In genomic region chr7:28384162-28384561, GRCm38 (mm10) we compare ENCODE assay signal across 16 mouse cellular contexts. TPM values are rescaled to one million over a fixed set of nuclear protein-coding genes. Genes with fewer than 3 reads are reported as not detected.
DNase-seq lines count a peak whose midpoint lies in the region; ATAC-seq and TF ChIP-seq lines count a peak whose summit lies in the region.
"Had no signal": no experiment of that assay in that cellular context is flagged by ENCODE, and none has a peak within 500 bp of the region (broad histone marks: within the 10 kb centered on the region; RNA-seq: fewer than 3 reads in every experiment).

No protein-coding gene starts in this region.

- 75% methylated on average over 6 of the region's 6 CpGs for WGBS in heart, embryonic 15.5 days
- 86% methylated on average over 6 of the region's 6 CpGs for WGBS in heart, adult 2 months
- WGBS in intestine, embryonic 15.5 days, result 80% methylated on average over 6 of the region's 6 CpGs
- WGBS in hindbrain, embryonic 16.5 days, result 82% methylated on average over 6 of the region's 6 CpGs

- peak overlapping the region; percentile 98 for H3K27ac ChIP-seq in heart, embryonic 15.5 days
- no peak overlapping the region; the same call in 1 of the 2 replicates for H3K27ac ChIP-seq in heart, adult 2 months
- peak overlapping the region; percentile 98; the same call in 1 of the 2 replicates for H3K27ac ChIP-seq in intestine, embryonic 15.5 days
- H3K27ac ChIP-seq in hindbrain, embryonic 16.5 days (ENCODE audit: low read depth, low read length), result no peak overlapping the region

- H3K36me3 ChIP-seq in heart, embryonic 15.5 days, result peaks cover 15% of the 10 kb centered on the region
- 0 out of 2 replicates have a peak, but pooled peaks cover 5% of the 10 kb centered on the region for H3K36me3 ChIP-seq in heart, adult 2 months (ENCODE audit: control insufficient read depth, insufficient read depth, low read length)
- H3K36me3 ChIP-seq in C2C12 (ENCODE audit: control insufficient read depth, insufficient read depth), result peaks cover 17% of the 10 kb centered on the region
- 0 out of 2 replicates have a peak, but pooled peaks cover 8% of the 10 kb centered on the region for H3K36me3 ChIP-seq in intestine, embryonic 15.5 days
- H3K36me3 ChIP-seq in splenic B cell, adult 2 months (ENCODE audit: control insufficient read depth, insufficient read depth, low read length, poor library complexity, severe bottlenecking), result no peaks in the 10 kb centered on the region; the same call in 1 of the 2 replicates
- H3K36me3 ChIP-seq in hindbrain, embryonic 16.5 days (ENCODE audit: control insufficient read depth, insufficient read depth, low read length), result peaks cover 11% of the 10 kb centered on the region; the same call in 1 of the 2 replicates

- no peak overlapping the region for H3K9ac ChIP-seq in heart, embryonic 15.5 days
- no peak overlapping the region for H3K9ac ChIP-seq in heart, adult 2 months (ENCODE audit: low read depth, low read length)
- no peak overlapping the region for H3K9ac ChIP-seq in intestine, embryonic 15.5 days
- H3K9ac ChIP-seq in hindbrain, embryonic 16.5 days (ENCODE audit: low read depth, low read length), result no peak overlapping the region
- H3K9ac ChIP-seq: kidney, embryonic 15.5 days; stomach, embryonic 15.5 days had no signal

- no peak for TF ChIP-seq EP300 in heart, adult 2 months (IDR thresholded peaks at IDR 0.05; ENCODE audit: insufficient read depth, low read depth, low read length)

- H3K27me3 ChIP-seq in heart, embryonic 15.5 days, result no peaks in the 10 kb centered on the region
- no peaks in the 10 kb centered on the region for H3K27me3 ChIP-seq in heart, adult 2 months (ENCODE audit: control insufficient read depth, insufficient read depth, low read length)
- H3K27me3 ChIP-seq in C2C12 (ENCODE audit: control insufficient read depth, insufficient read depth, insufficient read length), result no peaks in the 10 kb centered on the region
- H3K27me3 ChIP-seq in intestine, embryonic 15.5 days (replicated peaks), result no peaks in the 10 kb centered on the region
- H3K27me3 ChIP-seq in splenic B cell, adult 2 months (ENCODE audit: control insufficient read depth, insufficient read depth, low read length, poor library complexity, severe bottlenecking), result no peaks in the 10 kb centered on the region
- H3K27me3 ChIP-seq in hindbrain, embryonic 16.5 days (replicated peaks; ENCODE audit: control insufficient read depth, insufficient read depth, low read length), result no peaks in the 10 kb centered on the region
- H3K27me3 ChIP-seq: kidney, embryonic 15.5 days; stomach, embryonic 15.5 days had no signal

- no peaks in the 10 kb centered on the region for H3K79me2 ChIP-seq in heart, adult 2 months (replicated peaks; ENCODE audit: control insufficient read depth, insufficient read depth, low read length)
- H3K79me2 ChIP-seq in C2C12 (ENCODE audit: control insufficient read depth, insufficient read depth), result no peaks in the 10 kb centered on the region

- no peak overlapping the region for H3K4me3 ChIP-seq in heart, embryonic 15.5 days
- H3K4me3 ChIP-seq in heart, adult 2 months, result no peak overlapping the region
- no peak overlapping the region for H3K4me3 ChIP-seq in C2C12 (ENCODE audit: insufficient read depth, poor library complexity, severe bottlenecking)
- no peak overlapping the region for H3K4me3 ChIP-seq in intestine, embryonic 15.5 days (replicated peaks)
- H3K4me3 ChIP-seq in hindbrain, embryonic 16.5 days (ENCODE audit: low read length), result no peak overlapping the region
- H3K4me3 ChIP-seq: forebrain, embryonic 10.5 days; kidney, embryonic 15.5 days; stomach, embryonic 15.5 days had no signal

- no peak for TF ChIP-seq POLR2A in heart, adult 2 months (IDR thresholded peaks at IDR 0.05; ENCODE audit: insufficient read depth, low read depth, low read length)

- DNase-seq in heart, adult 2 months, result no peak
- peak; percentile 81 for DNase-seq in splenic B cell, adult 2 months (ENCODE audit: low read depth, low spot score)
- no peak for DNase-seq in ovary, postnatal 36 days (ENCODE audit: low spot score)
- DNase-seq in neural tube, embryonic 10.5 days (ENCODE audit: extremely low spot score, low spot score), result no peak
- DNase-seq: adrenal gland, postnatal 25 days; cerebellum, adult 8-10 months; gastrocnemius, postnatal 14 days; layer of hippocampus, postnatal 36 days; lung, postnatal 10 days had no signal

- no peaks in the 10 kb centered on the region for H3K79me3 ChIP-seq in C2C12 (ENCODE audit: low read depth)

- peaks cover 45% of the 10 kb centered on the region for H3K4me1 ChIP-seq in heart, embryonic 15.5 days (replicated peaks)
- peaks cover 19% of the 10 kb centered on the region for H3K4me1 ChIP-seq in heart, adult 2 months (ENCODE audit: control insufficient read depth, insufficient read depth, low read length)
- peaks cover 43% of the 10 kb centered on the region for H3K4me1 ChIP-seq in intestine, embryonic 15.5 days (replicated peaks)
- peaks cover 13% of the 10 kb centered on the region for H3K4me1 ChIP-seq in hindbrain, embryonic 16.5 days (ENCODE audit: control insufficient read depth, insufficient read depth, low read depth, low read length)

- no peak for ATAC-seq in heart, embryonic 15.5 days (replicated peaks; ENCODE audit: insufficient number of reproducible peaks, insufficient read depth, low FRiP score, low read depth)
- ATAC-seq in intestine, embryonic 15.5 days, result no peak
- ATAC-seq in hindbrain, embryonic 16.5 days, result no peak

- H3K4me2 ChIP-seq in heart, embryonic 15.5 days, result no peak overlapping the region
- H3K4me2 ChIP-seq in intestine, embryonic 15.5 days (replicated peaks), result no peak overlapping the region
- no peak overlapping the region for H3K4me2 ChIP-seq in hindbrain, embryonic 16.5 days (ENCODE audit: low read length)
- H3K4me2 ChIP-seq: kidney, embryonic 15.5 days; stomach, embryonic 15.5 days had no signal

- H3ac ChIP-seq in C2C12 (ENCODE audit: control insufficient read depth, insufficient read length, low read depth), result no peak overlapping the region

- TF ChIP-seq CTCF in heart, adult 2 months (IDR thresholded peaks at IDR 0.05), result no peak
- no peak for TF ChIP-seq CTCF in C2C12 (IDR thresholded peaks at IDR 0.05; ENCODE audit: control insufficient read depth, insufficient read depth, insufficient read length)

- intact Hi-C loops in heart, adult 2 months (cut with DNase I), result loop anchor here (5.0 kb wide), 1 partner anchor 428 kb away; no protein-coding TSS in a partner anchor

- H3K9me3 ChIP-seq in heart, embryonic 15.5 days (replicated peaks), result no peaks in the 10 kb centered on the region
- H3K9me3 ChIP-seq in intestine, embryonic 15.5 days, result no peaks in the 10 kb centered on the region
- no peaks in the 10 kb centered on the region for H3K9me3 ChIP-seq in hindbrain, embryonic 16.5 days (ENCODE audit: control insufficient read depth, low read length)
- H3K9me3 ChIP-seq: forebrain, embryonic 10.5 days; kidney, embryonic 15.5 days; stomach, embryonic 15.5 days had no signal

TF ChIP-seq in C2C12, 6 proteins besides CTCF, POLR2A, EP300 and RAD21:
- TF ChIP-seq MYOD1 (IDR thresholded peaks at IDR 0.05; ENCODE audit: control insufficient read depth, insufficient read length, low read depth) (peak; percentile 8), MAX (IDR thresholded peaks at IDR 0.05) (no peak), MYOG (IDR thresholded peaks at IDR 0.05; ENCODE audit: control insufficient read depth, extremely low read depth, insufficient read length) (no peak), USF1 (IDR thresholded peaks at IDR 0.05; ENCODE audit: low read depth) (no peak)
TF ChIP-seq in C2C12: peak in this region for 1.

RNA-seq across cellular contexts. Expression of gene Zfp36, which starts 4.1 kb away (rescaled TPM):
- polyA plus RNA-seq in heart, embryonic 15.5 days (2015; fragmentation: Nextera tagmentation; extraction: Ambion mirVana), result 13.6 and 14.7 TPM in 2 replicates
- 10 to 100 TPM; 19.4 to 26.3 TPM for total RNA-seq in heart, adult 2 months (2021)
- 26.1 and 28.2 TPM in 2 replicates for polyA plus RNA-seq in heart, adult 2 months (2012; rRNA removed)
- polyA plus RNA-seq in C2C12 (2012; fragmentation: generic; extraction: Trizol), result 11.2 TPM
- 27.2 and 28.1 TPM in 2 replicates for polyA plus RNA-seq in intestine, embryonic 15.5 days (2015; fragmentation: Nextera tagmentation; extraction: Ambion mirVana)
- polyA plus RNA-seq in hindbrain, embryonic 16.5 days (2015; fragmentation: Nextera tagmentation; extraction: Ambion mirVana), result 3.9 and 4.0 TPM in 2 replicates

RNA-seq across cellular contexts. Expression of gene Med29, which starts 8.3 kb away (rescaled TPM):
- polyA plus RNA-seq in heart, embryonic 15.5 days (2015; fragmentation: Nextera tagmentation; extraction: Ambion mirVana), result 42.0 and 45.7 TPM in 2 replicates
- total RNA-seq in heart, adult 2 months (2021), result 10 to 100 TPM; 20.8 to 21.5 TPM
- 48.8 and 50.4 TPM in 2 replicates for polyA plus RNA-seq in heart, adult 2 months (2012; rRNA removed)
- 55.6 TPM for polyA plus RNA-seq in C2C12 (2012; fragmentation: generic; extraction: Trizol)
- polyA plus RNA-seq in intestine, embryonic 15.5 days (2015; fragmentation: Nextera tagmentation; extraction: Ambion mirVana), result 48.3 and 50.0 TPM in 2 replicates
- polyA plus RNA-seq in hindbrain, embryonic 16.5 days (2015; fragmentation: Nextera tagmentation; extraction: Ambion mirVana), result 42.7 and 47.2 TPM in 2 replicates

RNA-seq across cellular contexts. Expression of gene Paf1, which starts 8.6 kb away (rescaled TPM):
- 66.8 and 73.0 TPM in 2 replicates for polyA plus RNA-seq in heart, embryonic 15.5 days (2015; fragmentation: Nextera tagmentation; extraction: Ambion mirVana)
- total RNA-seq in heart, adult 2 months (2021), result 10 to 100 TPM; 41.3 to 42.1 TPM
- 63.8 and 67.0 TPM in 2 replicates for polyA plus RNA-seq in heart, adult 2 months (2012; rRNA removed)
- 44.3 TPM for polyA plus RNA-seq in C2C12 (2012; fragmentation: generic; extraction: Trizol)
- polyA plus RNA-seq in intestine, embryonic 15.5 days (2015; fragmentation: Nextera tagmentation; extraction: Ambion mirVana), result 70.8 and 78.9 TPM in 2 replicates
- polyA plus RNA-seq in hindbrain, embryonic 16.5 days (2015; fragmentation: Nextera tagmentation; extraction: Ambion mirVana), result 89.9 and 102 TPM in 2 replicates

RNA-seq across cellular contexts. Expression of gene Plekhg2, which starts 11.8 kb away (rescaled TPM):
- polyA plus RNA-seq in heart, embryonic 15.5 days (2015; fragmentation: Nextera tagmentation; extraction: Ambion mirVana), result 34.3 and 46.7 TPM in 2 replicates
- total RNA-seq in heart, adult 2 months (2021), result 10 to 100 TPM; 10.4 to 14.3 TPM
- polyA plus RNA-seq in heart, adult 2 months (2012; rRNA removed), result 15.9 and 16.3 TPM in 2 replicates
- 29.0 TPM for polyA plus RNA-seq in C2C12 (2012; fragmentation: generic; extraction: Trizol)
- 40.2 and 41.7 TPM in 2 replicates for polyA plus RNA-seq in intestine, embryonic 15.5 days (2015; fragmentation: Nextera tagmentation; extraction: Ambion mirVana)
- polyA plus RNA-seq in hindbrain, embryonic 16.5 days (2015; fragmentation: Nextera tagmentation; extraction: Ambion mirVana), result 18.8 and 26.7 TPM in 2 replicates

RNA-seq across cellular contexts. Expression of gene Rps16, which starts 33.7 kb away (rescaled TPM):
- polyA plus RNA-seq in heart, embryonic 15.5 days (2015; fragmentation: Nextera tagmentation; extraction: Ambion mirVana), result 534 and 573 TPM in 2 replicates
- 100 to 1,000 TPM; 496 to 556 TPM for total RNA-seq in heart, adult 2 months (2021)
- polyA plus RNA-seq in heart, adult 2 months (2012; rRNA removed), result 312 and 411 TPM in 2 replicates
- 6,019 TPM for polyA plus RNA-seq in C2C12 (2012; fragmentation: generic; extraction: Trizol)
- polyA plus RNA-seq in intestine, embryonic 15.5 days (2015; fragmentation: Nextera tagmentation; extraction: Ambion mirVana), result 1,085 and 1,147 TPM in 2 replicates
- 430 and 440 TPM in 2 replicates for polyA plus RNA-seq in hindbrain, embryonic 16.5 days (2015; fragmentation: Nextera tagmentation; extraction: Ambion mirVana)

Comparison
In these comparisons a context has a peak if more than half of its experiments do, and no peak if none do; other contexts are left out.
1. H3K27ac ChIP-seq: peak in heart, embryonic 15.5 days (single experiment) and intestine, embryonic 15.5 days (single experiment); none in heart, adult 2 months (single experiment) and hindbrain, embryonic 16.5 days (single experiment).